Mouse (Mus musculus) MEL (cell line): Measurements from ENCODE around the gene Gpr142. TPM values are rescaled to one million over a fixed set of nuclear protein-coding genes. Genes with fewer than 3 reads are reported as not detected.

Experiments used
- DNase-seq: peaks from one replicate; pipeline ENCODE4 v3.0.0; 2011; ENCODE audit warnings: low read depth, low spot score
- H3K27ac ChIP-seq: 2 replicates; pipeline ENCODE4 v1.5.1; 2012; ENCODE audit warnings: low read depth, mild to moderate bottlenecking, control low read depth, low read length, moderate library complexity; ENCODE audit not compliant: control insufficient read depth
- H3K27me3 ChIP-seq, 2 experiments: fragments of 150-350 bp in 1 of 2; sonication (generic) in 1 of 2; 2 replicates each; pipeline ENCODE4 v1.6.1; 2012; ENCODE audit warnings: low read length in 2 of 2, mild to moderate bottlenecking in 2 of 2, improper control_type of control experiment in 1 of 2, moderate library complexity in 1 of 2; ENCODE audit not compliant: insufficient read depth in 2 of 2, control insufficient read depth in 1 of 2
- H3K36me3 ChIP-seq, 2 experiments: 2 replicates each; pipeline ENCODE4 v1.6.1; 2012 to 2014; ENCODE audit warnings: low read length in 2 of 2, improper control_type of control experiment in 1 of 2, inconsistent platforms in 1 of 2, mild to moderate bottlenecking in 1 of 2; ENCODE audit not compliant: insufficient read depth in 2 of 2, control insufficient read depth in 1 of 2
- H3K4me1 ChIP-seq, 2 experiments: fragments of 150-350 bp in 1 of 2; sonication (generic) in 1 of 2; 2 replicates each; pipeline ENCODE4 v1.6.1; 2012; ENCODE audit warnings: low read length in 2 of 2, improper control_type of control experiment in 1 of 2, mild to moderate bottlenecking in 1 of 2; ENCODE audit not compliant: insufficient read depth in 2 of 2, control insufficient read depth in 1 of 2
- H3K4me3 ChIP-seq, 2 experiments: fragments of 150-350 bp in 1 of 2; sonication (generic) in 1 of 2; 2 replicates each; pipeline ENCODE4 v1.5.1; 2012; ENCODE audit warnings: low read depth in 2 of 2, low read length in 2 of 2, mild to moderate bottlenecking in 2 of 2, moderate library complexity in 2 of 2, control low read depth in 1 of 2, improper control_type of control experiment in 1 of 2; ENCODE audit not compliant: control insufficient read depth in 1 of 2, insufficient read depth in 1 of 2
- H3K79me2 ChIP-seq: 2 replicates; pipeline ENCODE4 v1.6.1; 2012; ENCODE audit warnings: mild to moderate bottlenecking, low read length, moderate library complexity; ENCODE audit not compliant: control insufficient read depth, poor library complexity, insufficient read depth
- H3K9ac ChIP-seq: 2 replicates; pipeline ENCODE4 v1.6.1; 2012; ENCODE audit warnings: low read depth, mild to moderate bottlenecking, control low read depth, low read length, moderate library complexity; ENCODE audit not compliant: control insufficient read depth, poor library complexity, severe bottlenecking
- H3K9me3 ChIP-seq: fragments of 150-350 bp; sonication (generic); replicated peaks from 2 replicates; pipeline ENCODE4 v1.6.1; 2012; ENCODE audit warnings: mild to moderate bottlenecking, low read length, improper control_type of control experiment, moderate library complexity; ENCODE audit not compliant: insufficient read depth
- CHD1 ChIP-seq: IDR thresholded peaks from 2 replicates; pipeline ENCODE4 v1.6.1; 2012; ENCODE audit warnings: low read depth, mild to moderate bottlenecking, inconsistent platforms, low read length, improper control_type of control experiment
- CHD2 ChIP-seq: IDR thresholded peaks from 2 replicates; pipeline ENCODE4 v1.6.1; 2011; ENCODE audit warnings: low read length, improper control_type of control experiment
- CTCF ChIP-seq, 3 experiments: IDR thresholded peaks in 2 of 3; conservative IDR thresholded peaks in 1 of 3; 2 replicates each; pipeline ENCODE4 v1.5.1; 2011 to 2012; ENCODE audit warnings: low read length in 3 of 3, low read depth in 2 of 3, mild to moderate bottlenecking in 2 of 3, improper control_type of control experiment in 1 of 3, inconsistent platforms in 1 of 3, mixed read lengths in 1 of 3, moderate library complexity in 1 of 3; ENCODE audit not compliant: control insufficient read depth in 1 of 3, insufficient read depth in 1 of 3, poor library complexity in 1 of 3, severe bottlenecking in 1 of 3
- ELF1 ChIP-seq: IDR thresholded peaks from 2 replicates; pipeline ENCODE4 v1.6.1; 2014; ENCODE audit warnings: low read depth, mild to moderate bottlenecking, inconsistent platforms, low read length, improper control_type of control experiment, moderate library complexity
- EP300 ChIP-seq, 2 experiments: IDR thresholded peaks; 2 replicates each; pipeline ENCODE4 v1.6.1; 2011; ENCODE audit warnings: improper control_type of control experiment in 2 of 2, low read length in 2 of 2, low read depth in 1 of 2, mild to moderate bottlenecking in 1 of 2
- ETS1 ChIP-seq: IDR thresholded peaks from 2 replicates; pipeline ENCODE4 v1.6.1; 2012; ENCODE audit warnings: low read depth, mild to moderate bottlenecking, inconsistent platforms, low read length, improper control_type of control experiment, moderate library complexity
- MAFK ChIP-seq: IDR thresholded peaks from 2 replicates; pipeline ENCODE4 v1.6.1; 2011; ENCODE audit warnings: low read depth, mild to moderate bottlenecking, low read length, improper control_type of control experiment, borderline replicate concordance
- MAX ChIP-seq: IDR thresholded peaks from 2 replicates; pipeline ENCODE4 v1.6.1; 2011; ENCODE audit warnings: low read length, improper control_type of control experiment
- MAZ ChIP-seq: IDR thresholded peaks from 2 replicates; pipeline ENCODE4 v1.6.1; 2012; ENCODE audit warnings: low read depth, mild to moderate bottlenecking, inconsistent platforms, low read length, improper control_type of control experiment
- MEF2A ChIP-seq: IDR thresholded peaks from 2 replicates; pipeline ENCODE4 v1.6.1; 2014; ENCODE audit warnings: low read depth, mild to moderate bottlenecking, inconsistent platforms, low read length, improper control_type of control experiment; ENCODE audit not compliant: poor library complexity, insufficient replicate concordance, severe bottlenecking; ENCODE audit errors: extremely low read depth
- MXI1 ChIP-seq: IDR thresholded peaks from 2 replicates; pipeline ENCODE4 v1.6.1; 2011; ENCODE audit warnings: mild to moderate bottlenecking, low read depth, low read length, improper control_type of control experiment
- NELFE ChIP-seq: IDR thresholded peaks from 2 replicates; pipeline ENCODE4 v1.6.1; 2011; ENCODE audit warnings: low read depth, low read length, improper control_type of control experiment
- POLR2AphosphoS2 ChIP-seq: IDR thresholded peaks from 2 replicates; pipeline ENCODE4 v1.6.1; 2011; ENCODE audit warnings: low read length, improper control_type of control experiment
- RAD21 ChIP-seq: IDR thresholded peaks from 2 replicates; pipeline ENCODE4 v1.6.1; 2011; ENCODE audit warnings: mild to moderate bottlenecking, low read depth, low read length, improper control_type of control experiment
- SMC3 ChIP-seq: IDR thresholded peaks from 2 replicates; pipeline ENCODE4 v1.6.1; 2011; ENCODE audit warnings: low read depth, low read length, improper control_type of control experiment
- TAL1 ChIP-seq: IDR thresholded peaks from 2 replicates; pipeline ENCODE4 v1.6.1; 2012; ENCODE audit warnings: mild to moderate bottlenecking, inconsistent platforms, low read length, moderate library complexity, mixed read lengths
- TBP ChIP-seq: IDR thresholded peaks from 2 replicates; pipeline ENCODE4 v1.8.0; 2011; ENCODE audit warnings: low read depth, low read length, improper control_type of control experiment
- TCF12 ChIP-seq: IDR thresholded peaks from 2 replicates; pipeline ENCODE4 v1.6.1; 2014; ENCODE audit warnings: low read depth, mild to moderate bottlenecking, inconsistent platforms, low read length, improper control_type of control experiment, moderate library complexity
- USF1 ChIP-seq: IDR thresholded peaks from 2 replicates; pipeline ENCODE4 v1.6.1; 2014; ENCODE audit warnings: low read depth, mild to moderate bottlenecking, inconsistent platforms, low read length, improper control_type of control experiment, moderate library complexity
- ZC3H11A ChIP-seq: IDR thresholded peaks from 2 replicates; pipeline ENCODE4 v1.6.1; 2012; ENCODE audit warnings: low read depth, mild to moderate bottlenecking, inconsistent platforms, low read length, improper control_type of control experiment
- ZKSCAN1 ChIP-seq: IDR thresholded peaks from 2 replicates; pipeline ENCODE4 v1.6.1; 2012; ENCODE audit warnings: low read depth, mild to moderate bottlenecking, inconsistent platforms, low read length, improper control_type of control experiment, moderate library complexity
- polyA plus RNA-seq, 2 experiments: library from polyadenylated mRNA; stranded (reverse) in 1 of 2; unstranded in 1 of 2; fragments of >175 nt in 1 of 2; fragments of >200 nt in 1 of 2; gene quantifications; 2 replicates each; pipeline versions ENCODE4 v1.2.1 to v1.2.4; 2012; ENCODE audit warnings: low replicate concordance in 2 of 2, low read depth in 1 of 2; ENCODE audit not compliant: insufficient read length in 2 of 2, insufficient read depth in 1 of 2, missing spikeins in 1 of 2
- total RNA-seq: library from RNA; depleted of rRNA; stranded (reverse); fragments of 300-350 nt; gene quantifications from 2 replicates; pipeline ENCODE4 v1.2.3, GENCODE M21; 2012

The Gpr142 gene
- total and polyA plus RNA-seq, 3 experiments: not detected

- no peak for DNase-seq
- H3K9me3 ChIP-seq: no peaks in the 10 kb centered on the region
- H3K36me3 ChIP-seq: no peaks in the 10 kb centered on the region
- no peak overlapping the region for H3K4me3 ChIP-seq
- H3K79me2 ChIP-seq: no peaks in the 10 kb centered on the region
- H3K27ac ChIP-seq: no peak overlapping the region
- H3K4me1 ChIP-seq: no peaks in the 10 kb centered on the region
- TF ChIP-seq POLR2AphosphoS2 (no peak), RAD21 (no peak), EP300 (IDR thresholded peaks at IDR 0.05; ENCODE audit: low read depth in 1 of 2, low read length in 2 of 2) (no peak), SMC3 (no peak), MAFK (no peak), CHD1 (no peak), USF1 (no peak), CTCF (IDR thresholded peaks at IDR 0.05 in 2 of 3, conservative IDR thresholded peaks at IDR 0.05 in 1 of 3; ENCODE audit: control insufficient read depth in 1 of 3, insufficient read depth in 1 of 3, low read depth in 2 of 3, low read length in 3 of 3, poor library complexity in 1 of 3, severe bottlenecking in 1 of 3) (no peak), MXI1 (no peak), ZKSCAN1 (no peak), TAL1 (no peak), TBP (no peak), NELFE (no peak)
- no peaks in the 10 kb centered on the region for H3K27me3 ChIP-seq
- H3K9ac ChIP-seq: no peak overlapping the region
Measured at GRCm38 (mm10) chr11:114849572-114849971, 50.8 kb downstream of the Gpr142 start.

DNA sequence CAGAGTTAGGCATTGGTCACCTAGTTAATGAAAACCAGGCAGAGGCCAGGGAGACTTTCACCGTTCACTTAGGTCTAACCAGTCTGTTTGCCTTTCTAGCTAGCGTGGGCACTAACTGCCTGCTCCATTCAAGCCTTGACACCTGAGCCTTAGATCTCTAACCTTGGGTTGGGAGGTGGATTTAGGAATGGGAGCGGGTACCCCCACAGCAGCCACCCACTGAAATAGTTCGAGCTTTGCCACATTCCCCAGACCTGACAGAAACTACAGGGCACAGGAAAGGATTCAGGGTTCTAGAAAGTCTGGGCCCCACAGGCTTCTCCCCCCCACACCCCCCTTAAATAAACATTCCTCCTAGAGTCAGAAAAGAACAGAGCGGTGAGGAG, 51.3 kb downstream of the Gpr142 start:
- Histone ChIP-seq H3K27me3 (no peaks in the 10 kb centered on the region), H3K79me2 (no peaks in the 10 kb centered on the region), H3K9me3 (no peaks in the 10 kb centered on the region), H3K4me1 (no peaks in the 10 kb centered on the region), H3K36me3 (no peaks in the 10 kb centered on the region), H3K27ac (no peak overlapping the region), H3K4me3 (no peak overlapping the region), H3K9ac (no peak overlapping the region)
- no peak for TF ChIP-seq MAZ
- no peak for TF ChIP-seq NELFE
- no peak for TF ChIP-seq MAX
- no peak for TF ChIP-seq TAL1
- TF ChIP-seq CHD2: no peak
- no peak for TF ChIP-seq TCF12
- TF ChIP-seq SMC3: no peak
- no peak for TF ChIP-seq ELF1
- no peak for TF ChIP-seq ETS1
- no peak for TF ChIP-seq MXI1
- TF ChIP-seq MEF2A: no peak
- no peak for TF ChIP-seq USF1
- no peak for TF ChIP-seq MAFK
- no peak for TF ChIP-seq TBP
- no peak for TF ChIP-seq ZC3H11A
- DNase-seq: no peak
